Comparison of ENCODE assay signal across 20 mouse cellular contexts in the genomic region with DNA sequence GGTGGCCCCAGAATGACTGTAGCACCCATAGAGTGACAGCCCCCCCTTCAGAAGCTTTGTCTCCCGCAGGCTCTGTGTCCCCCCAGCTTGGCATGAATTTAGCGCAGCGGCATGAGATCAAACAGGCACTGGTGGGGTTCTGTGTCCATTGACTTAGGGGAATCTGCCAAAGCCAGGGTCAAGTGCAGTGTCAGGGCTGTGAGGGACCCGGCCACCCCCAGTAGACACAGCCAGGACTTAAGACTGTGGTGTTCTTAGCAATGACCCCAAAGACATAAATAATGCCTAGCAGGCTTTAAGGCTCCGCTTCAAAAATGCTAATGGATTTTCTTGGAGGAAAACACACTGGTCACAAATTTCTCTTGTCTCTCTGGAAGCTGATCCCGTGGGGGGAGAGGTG.
DNase-seq lines count a peak whose midpoint lies in the region; ATAC-seq and TF ChIP-seq lines count a peak whose summit lies in the region.
"Had no signal": no experiment of that assay in that cellular context is flagged by ENCODE, and none has a peak within 500 bp of the region (broad histone marks: within the 10 kb centered on the region; RNA-seq: fewer than 3 reads in every experiment).

No protein-coding gene starts in this region.

- H3K9ac ChIP-seq in lung, embryonic 16.5 days (ENCODE audit: low read length) = no peak overlapping the region
- H3K9ac ChIP-seq in kidney, postnatal 0 days (ENCODE audit: low read depth, low read length) = no peak overlapping the region
- H3K9ac ChIP-seq in intestine, embryonic 15.5 days = no peak overlapping the region
- H3K9ac ChIP-seq: limb, embryonic 13.5 days; liver, embryonic 13.5 days; neural tube, embryonic 12.5 days had no signal

- 46% methylated on average over 6 of the region's 6 CpGs for WGBS in lung, embryonic 16.5 days
- WGBS in kidney, postnatal 0 days = 24% methylated on average over 6 of the region's 6 CpGs
- WGBS in intestine, embryonic 15.5 days = 48% methylated on average over 6 of the region's 6 CpGs

- H3K4me1 ChIP-seq in lung, embryonic 16.5 days (replicated peaks; ENCODE audit: control insufficient read depth, insufficient read depth, low read length) = peaks cover 13% of the 10 kb centered on the region
- no peaks in the 10 kb centered on the region; the same call in 1 of the 2 replicates for H3K4me1 ChIP-seq in kidney, postnatal 0 days (replicated peaks; ENCODE audit: insufficient read depth, low read length)
- peaks cover 3% of the 10 kb centered on the region; the same call in 1 of the 2 replicates for H3K4me1 ChIP-seq in intestine, embryonic 15.5 days (replicated peaks)
- H3K4me1 ChIP-seq: liver, embryonic 13.5 days; megakaryocyte, embryonic 14.5 days had no signal

- peak; percentile 29 for DNase-seq in adrenal gland, postnatal 14 days
- no peak for DNase-seq in adrenal gland, adult 18-20 months (ENCODE audit: low spot score in 2 of 2)
- DNase-seq in lung, postnatal 25 days (ENCODE audit: low spot score) = no peak
- peak; percentile 92 for DNase-seq in kidney, postnatal 0 days (ENCODE audit: low spot score)
- DNase-seq in mesoderm, embryonic 11.5 days (ENCODE audit: low read depth, low spot score) = peak; percentile 40
- DNase-seq in spleen, adult 12 weeks (ENCODE audit: low spot score) = no peak
- DNase-seq: adrenal gland, postnatal 10 days; cerebellum, adult 18-20 months; cerebellum, postnatal 36 days; gastrocnemius, postnatal 25 days; liver, embryonic 13.5 days; lung, postnatal 10 days; spleen, adult 18-20 months; thymus, adult 2 months had no signal

- no peak overlapping the region for H3K4me3 ChIP-seq in lung, embryonic 16.5 days (ENCODE audit: low read length)
- H3K4me3 ChIP-seq in kidney, postnatal 0 days (replicated peaks; ENCODE audit: low read depth, low read length) = no peak overlapping the region
- H3K4me3 ChIP-seq in intestine, embryonic 15.5 days (replicated peaks) = no peak overlapping the region
- H3K4me3 ChIP-seq: limb, embryonic 13.5 days; liver, embryonic 13.5 days; megakaryocyte, embryonic 14.5 days; neural tube, embryonic 12.5 days had no signal

- TF ChIP-seq CTCF in kidney, postnatal 0 days (IDR thresholded peaks at IDR 0.05; ENCODE audit: low read depth) = no peak

- H3K27me3 ChIP-seq in lung, embryonic 16.5 days (ENCODE audit: control insufficient read depth, insufficient read depth, low read depth, low read length) = no peaks in the 10 kb centered on the region
- H3K27me3 ChIP-seq in kidney, postnatal 0 days (ENCODE audit: insufficient read depth, low read length) = no peaks in the 10 kb centered on the region
- H3K27me3 ChIP-seq in intestine, embryonic 15.5 days (replicated peaks) = no peaks in the 10 kb centered on the region
- H3K27me3 ChIP-seq: limb, embryonic 13.5 days; liver, embryonic 13.5 days had no signal

- H3K4me2 ChIP-seq in lung, embryonic 16.5 days (ENCODE audit: low read depth, low read length) = no peak overlapping the region
- no peak overlapping the region for H3K4me2 ChIP-seq in kidney, postnatal 0 days (ENCODE audit: low read length)
- no peak overlapping the region for H3K4me2 ChIP-seq in intestine, embryonic 15.5 days (replicated peaks)
- H3K4me2 ChIP-seq: limb, embryonic 13.5 days; liver, embryonic 13.5 days; neural tube, embryonic 12.5 days had no signal

- H3K36me3 ChIP-seq in lung, embryonic 16.5 days (ENCODE audit: control insufficient read depth, insufficient read depth, low read length) = peaks cover 2% of the 10 kb centered on the region; the same call in 1 of the 2 replicates
- H3K36me3 ChIP-seq in kidney, postnatal 0 days (ENCODE audit: insufficient read depth, low read length) = no peaks in the 10 kb centered on the region
- H3K36me3 ChIP-seq in intestine, embryonic 15.5 days = no peaks in the 10 kb centered on the region
- H3K36me3 ChIP-seq: limb, embryonic 13.5 days; liver, embryonic 13.5 days; neural tube, embryonic 12.5 days had no signal

- ATAC-seq in lung, embryonic 16.5 days (ENCODE audit: low read depth) = peak; percentile 50
- peak; percentile 61; the same call in 1 of the 2 replicates for ATAC-seq in kidney, postnatal 0 days (replicated peaks; ENCODE audit: low FRiP score, low read depth)
- ATAC-seq in intestine, embryonic 15.5 days = no peak
- ATAC-seq: forebrain, embryonic 14.5 days had no signal

- 0 out of 2 replicates have a peak, but pooled peaks cover 2% of the 10 kb centered on the region for H3K9me3 ChIP-seq in lung, embryonic 16.5 days (ENCODE audit: control insufficient read depth, low read length)
- H3K9me3 ChIP-seq in kidney, postnatal 0 days (replicated peaks; ENCODE audit: low read length) = no peaks in the 10 kb centered on the region
- no peaks in the 10 kb centered on the region for H3K9me3 ChIP-seq in intestine, embryonic 15.5 days
- H3K9me3 ChIP-seq: limb, embryonic 13.5 days; liver, embryonic 13.5 days; neural tube, embryonic 12.5 days had no signal

- H3K27ac ChIP-seq in lung, embryonic 16.5 days (ENCODE audit: low read length) = no peak overlapping the region
- peak overlapping the region; percentile 75; the same call in 1 of the 2 replicates for H3K27ac ChIP-seq in kidney, postnatal 0 days
- no peak overlapping the region for H3K27ac ChIP-seq in intestine, embryonic 15.5 days
- H3K27ac ChIP-seq: limb, embryonic 13.5 days; liver, embryonic 13.5 days; neural tube, embryonic 12.5 days had no signal

Comparison
In these comparisons a context has a peak if more than half of its experiments do, and no peak if none do; other contexts are left out.
1. DNase-seq: peak in adrenal gland, postnatal 14 days (single experiment), kidney, postnatal 0 days (single experiment) and mesoderm, embryonic 11.5 days (single experiment); none in adrenal gland, adult 18-20 months (0 of 2), lung, postnatal 25 days (single experiment) and spleen, adult 12 weeks (single experiment).